Mouse (Mus musculus) yolk sac, embryonic 10.5 days (tissue): ENCODE data around the gene Klra8.
"Not testable (repeated sequence)": the region's sequence is repeated elsewhere in the genome, so short reads cannot be mapped to it uniquely, and the experiment has no call there.

Source experiments
- DNase-seq: peaks from one replicate; pipeline ENCODE4 v3.0.0-alpha.2; 2017; ENCODE audit warnings: low spot score

The Klra8 gene

GRCm38 (mm10) chr6:130129798-130130197 lies at the start of gene Klra8:
Gene Klra8, minus strand, starts transcription at chr6:130129898.
- DNase-seq = not testable (repeated sequence)

- no peak for DNase-seq
Observed at GRCm38 (mm10) chr6:130110485-130110884, 19.2 kb downstream of the Klra8 start.

GRCm38 (mm10) chr6:130102743-130103142 lies 27.0 kb downstream of the Klra8 start:
- not testable (repeated sequence) for DNase-seq

- no peak for DNase-seq
Observed at GRCm38 (mm10) chr6:130092336-130092948, 37.3 kb downstream of the Klra8 start.

- DNase-seq = not testable (repeated sequence)
Observed at GRCm38 (mm10) chr6:130067171-130067570, 62.5 kb downstream of the Klra8 start, which contains the start of gene Klra4. Gene Klra4, minus strand, starts transcription at chr6:130067271.
